Mouse (Mus musculus) adrenal gland, adult (tissue): ENCODE measurements around the gene Upf1.
A peak's percentile ranks its signal among the peaks of the same experiment; 100 is the strongest.

Source experiments
- DNase-seq, 2 experiments: peaks; one replicate each; pipeline ENCODE4 v3.0.0; 2022 to 2023; ENCODE audit warnings: low spot score in 1 of 2; ENCODE audit not compliant: inconsistent age in 2 of 2

The Upf1 gene

GRCm38 (mm10) chr8:70353194-70353817 lies at the start of gene Upf1:
TSS of gene Upf1 (minus strand) at chr8:70353278.
- DNase-seq, result peak; percentile 100

- DNase-seq, result no peak
Observed at GRCm38 (mm10) chr8:70397611-70398563, 44.8 kb upstream of the Upf1 start.

GRCm38 (mm10) chr8:70396184-70396583 lies 43.1 kb upstream of the Upf1 start:
- no peak for DNase-seq

- DNase-seq, result no peak
Observed at GRCm38 (mm10) chr8:70395649-70396048, 42.6 kb upstream of the Upf1 start.

- no peak for DNase-seq
Observed at GRCm38 (mm10) chr8:70394269-70394998, 41.4 kb upstream of the Upf1 start.

GRCm38 (mm10) chr8:70393087-70393486 lies 40.0 kb upstream of the Upf1 start:
- DNase-seq, result no peak

GRCm38 (mm10) chr8:70389678-70390077 lies 36.6 kb upstream of the Upf1 start:
- no peak for DNase-seq

- DNase-seq, result peak; percentile 65 to 89
Observed at GRCm38 (mm10) chr8:70383287-70383686, 30.2 kb upstream of the Upf1 start.

GRCm38 (mm10) chr8:70380069-70380468 lies 27.0 kb upstream of the Upf1 start:
- DNase-seq, result no peak

- no peak for DNase-seq
Observed at GRCm38 (mm10) chr8:70377049-70377448, 24.0 kb upstream of the Upf1 start.

GRCm38 (mm10) chr8:70376275-70376741 lies 23.2 kb upstream of the Upf1 start:
- DNase-seq, result no peak

GRCm38 (mm10) chr8:70375212-70375859 lies 22.3 kb upstream of the Upf1 start:
- peak in 1 of 2 experiments; percentile 45 for DNase-seq

GRCm38 (mm10) chr8:70374318-70374927 lies 21.3 kb upstream of the Upf1 start:
- peak; percentile 83 to 93 for DNase-seq

- no peak for DNase-seq
Observed at GRCm38 (mm10) chr8:70373397-70374317, 20.6 kb upstream of the Upf1 start, which contains the start of gene Comp. TSS of gene Comp (plus strand) at chr8:70373558.

GRCm38 (mm10) chr8:70371951-70372350 lies 18.9 kb upstream of the Upf1 start:
- no peak for DNase-seq

GRCm38 (mm10) chr8:70370476-70370875 lies 17.4 kb upstream of the Upf1 start:
- no peak for DNase-seq

- DNase-seq, result no peak
Observed at GRCm38 (mm10) chr8:70366588-70366987, 13.5 kb upstream of the Upf1 start.

GRCm38 (mm10) chr8:70364066-70364465 lies 11.0 kb upstream of the Upf1 start:
- peak in 1 of 2 experiments; percentile 61 for DNase-seq

GRCm38 (mm10) chr8:70361484-70362032 lies 8.5 kb upstream of the Upf1 start:
- no peak for DNase-seq
